Mouse (Mus musculus) liver, embryonic 13.5 days (tissue): ENCODE measurements at regions not wholly inside any gene's neighbourhood (a gene's known extent, or its start where the extent isn't known, plus 50 kb on each side); places are given as distances from the start of the nearest gene placed in this dataset.
A peak's percentile ranks its signal among the peaks of the same experiment; 100 is the strongest.

ENCODE experiments used
- ATAC-seq: fragments of 200-750 bp; cut with Nextera tagmentation; 2 replicates; pipeline ENCODE4 v1.8.0; 2017; ENCODE audit warnings: low read depth, mild to moderate bottlenecking, moderate number of reproducible peaks, moderate library complexity
- DNase-seq: peaks from one replicate; pipeline ENCODE4 v3.0.0; 2022
- H3K27ac ChIP-seq: fragments of 300-500 bp; sonication (generic); 2 replicates; pipeline ENCODE4 v1.5.1; 2015; ENCODE audit warnings: moderate library complexity, mild to moderate bottlenecking, inconsistent platforms
- H3K27me3 ChIP-seq: fragments of 300-500 bp; sonication (generic); 2 replicates; pipeline ENCODE4 v1.6.1; 2015; ENCODE audit warnings: mild to moderate bottlenecking, inconsistent platforms
- H3K36me3 ChIP-seq: fragments of 300-500 bp; sonication (generic); 2 replicates; pipeline ENCODE4 v1.6.1; 2015; ENCODE audit warnings: mild to moderate bottlenecking, inconsistent platforms
- H3K4me1 ChIP-seq: fragments of 300-500 bp; sonication (generic); replicated peaks from 2 replicates; pipeline ENCODE4 v1.6.1; 2015; ENCODE audit warnings: inconsistent platforms
- H3K4me2 ChIP-seq: fragments of 300-500 bp; sonication (generic); 2 replicates; pipeline ENCODE4 v1.6.1; 2015; ENCODE audit warnings: inconsistent platforms, mild to moderate bottlenecking, moderate library complexity
- H3K4me3 ChIP-seq: fragments of 300-500 bp; sonication (generic); replicated peaks from 2 replicates; pipeline ENCODE4 v1.5.1; 2015; ENCODE audit warnings: mild to moderate bottlenecking, inconsistent platforms
- H3K9ac ChIP-seq: fragments of 300-500 bp; sonication (generic); 2 replicates; pipeline ENCODE4 v1.6.1; 2015; ENCODE audit warnings: mild to moderate bottlenecking, inconsistent platforms
- H3K9me3 ChIP-seq: fragments of 300-500 bp; sonication (generic); replicated peaks from 2 replicates; pipeline ENCODE4 v1.6.1; 2016; ENCODE audit warnings: inconsistent platforms
- WGBS: fragments of 180-500 bp; shearing (Covaris S2); methylation state at CpG from one replicate; pipeline ENCODE4 v1.1.7; 2015; ENCODE audit not compliant: insufficient replicate concordance; 5-methylcytosine and 5-hydroxymethylcytosine counted together

GRCm38 (mm10) chr13:46173103-46173502 is 100.4 kb upstream of the Stmnd1 start:
- H3K27ac ChIP-seq = no peak overlapping the region
- H3K4me3 ChIP-seq = no peak overlapping the region
- H3K4me1 ChIP-seq = no peaks in the 10 kb centered on the region
- no peaks in the 10 kb centered on the region for H3K27me3 ChIP-seq
- H3K36me3 ChIP-seq = no peaks in the 10 kb centered on the region
- no peaks in the 10 kb centered on the region for H3K9me3 ChIP-seq
- H3K9ac ChIP-seq = no peak overlapping the region
- H3K4me2 ChIP-seq = no peak overlapping the region
- WGBS = 63% methylated on average over 8 of the region's 8 CpGs
- ATAC-seq (no peak), DNase-seq (no peak)

DNA sequence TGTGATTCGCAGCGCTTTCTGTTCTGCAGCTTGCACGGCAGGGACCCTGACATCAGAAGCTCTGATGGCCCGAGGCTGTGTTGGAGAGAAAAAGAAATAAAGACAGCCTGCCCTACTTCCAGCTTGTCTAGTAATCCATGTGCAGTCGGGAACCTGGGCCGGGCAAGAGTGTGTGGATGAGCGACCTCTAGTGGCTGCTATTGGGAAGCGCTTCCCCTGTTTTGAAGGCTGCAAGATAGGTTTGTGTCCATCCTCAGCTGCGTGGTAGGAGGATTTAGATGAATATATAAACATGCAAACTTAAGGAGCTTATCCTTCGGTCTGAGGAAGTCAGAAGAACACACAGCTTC is 111.5 kb upstream of the Stmnd1 start:
- Histone ChIP-seq H3K4me1 (no peaks in the 10 kb centered on the region), H3K9me3 (no peaks in the 10 kb centered on the region), H3K27ac (no peak overlapping the region), H3K4me3 (no peak overlapping the region), H3K9ac (no peak overlapping the region), H3K27me3 (no peaks in the 10 kb centered on the region), H3K4me2 (0 out of 2 replicates have a peak overlapping the region, but pooled peaks have one; percentile 19), H3K36me3 (no peaks in the 10 kb centered on the region)
- ATAC-seq (no peak), DNase-seq (peak; percentile 13)
- WGBS = 4% methylated on average over 10 of the region's 10 CpGs

DNA sequence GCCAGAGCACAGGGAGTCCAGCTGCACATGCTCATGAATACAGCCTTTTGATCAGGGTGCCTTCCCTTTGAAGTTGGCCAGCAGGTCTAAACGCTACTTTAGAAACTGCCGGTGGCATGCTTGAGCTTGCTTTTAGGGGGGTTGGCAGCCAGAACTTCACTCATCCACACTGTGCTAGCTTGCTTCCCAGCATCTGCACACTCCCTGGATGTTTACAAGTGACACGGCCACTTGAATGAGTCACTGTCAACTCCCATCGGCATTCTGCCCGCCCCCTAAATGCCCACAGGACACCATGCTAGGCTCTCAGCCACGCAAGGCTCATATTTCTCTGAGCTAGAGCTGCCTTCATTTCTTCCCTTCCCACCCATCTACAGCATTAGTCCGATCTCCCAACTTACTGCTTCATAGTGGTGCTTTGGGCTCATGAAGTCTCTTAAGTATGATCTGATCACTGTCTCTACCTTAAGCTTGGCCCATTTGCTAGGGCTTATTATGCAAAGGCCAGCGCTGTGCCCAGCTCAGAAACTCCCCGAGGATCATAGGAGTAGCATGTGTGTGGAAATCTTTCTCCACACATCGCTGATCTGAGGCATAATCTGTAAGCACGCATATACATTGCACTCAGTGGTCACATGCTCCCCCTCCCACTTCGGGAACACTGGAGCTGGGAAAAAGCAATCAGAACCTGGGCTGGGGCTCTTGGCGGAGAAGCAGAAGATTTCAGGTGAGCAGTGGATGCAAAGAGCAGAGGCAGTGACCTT is 112.1 kb upstream of the Stmnd1 start:
- H3K9me3 ChIP-seq = no peaks in the 10 kb centered on the region
- no peak overlapping the region for H3K9ac ChIP-seq
- 51% methylated on average over 13 of the region's 13 CpGs for WGBS
- no peak overlapping the region for H3K27ac ChIP-seq
- 0 out of 2 replicates have a peak overlapping the region, but pooled peaks have one; percentile 19 for H3K4me2 ChIP-seq
- no peak for ATAC-seq
- H3K36me3 ChIP-seq = no peaks in the 10 kb centered on the region
- H3K4me1 ChIP-seq = no peaks in the 10 kb centered on the region
- H3K4me3 ChIP-seq = no peak overlapping the region
- no peak for DNase-seq
- no peaks in the 10 kb centered on the region for H3K27me3 ChIP-seq

GRCm38 (mm10) chr13:46159354-46159753 is 114.2 kb upstream of the Stmnd1 start:
- WGBS = 81% methylated on average over 14 of the region's 14 CpGs
- Histone ChIP-seq H3K36me3 (no peaks in the 10 kb centered on the region), H3K4me3 (no peak overlapping the region), H3K27ac (no peak overlapping the region), H3K4me1 (no peaks in the 10 kb centered on the region), H3K9ac (no peak overlapping the region), H3K4me2 (no peak overlapping the region), H3K27me3 (no peaks in the 10 kb centered on the region), H3K9me3 (no peaks in the 10 kb centered on the region)
- DNase-seq (no peak), ATAC-seq (no peak)

DNA sequence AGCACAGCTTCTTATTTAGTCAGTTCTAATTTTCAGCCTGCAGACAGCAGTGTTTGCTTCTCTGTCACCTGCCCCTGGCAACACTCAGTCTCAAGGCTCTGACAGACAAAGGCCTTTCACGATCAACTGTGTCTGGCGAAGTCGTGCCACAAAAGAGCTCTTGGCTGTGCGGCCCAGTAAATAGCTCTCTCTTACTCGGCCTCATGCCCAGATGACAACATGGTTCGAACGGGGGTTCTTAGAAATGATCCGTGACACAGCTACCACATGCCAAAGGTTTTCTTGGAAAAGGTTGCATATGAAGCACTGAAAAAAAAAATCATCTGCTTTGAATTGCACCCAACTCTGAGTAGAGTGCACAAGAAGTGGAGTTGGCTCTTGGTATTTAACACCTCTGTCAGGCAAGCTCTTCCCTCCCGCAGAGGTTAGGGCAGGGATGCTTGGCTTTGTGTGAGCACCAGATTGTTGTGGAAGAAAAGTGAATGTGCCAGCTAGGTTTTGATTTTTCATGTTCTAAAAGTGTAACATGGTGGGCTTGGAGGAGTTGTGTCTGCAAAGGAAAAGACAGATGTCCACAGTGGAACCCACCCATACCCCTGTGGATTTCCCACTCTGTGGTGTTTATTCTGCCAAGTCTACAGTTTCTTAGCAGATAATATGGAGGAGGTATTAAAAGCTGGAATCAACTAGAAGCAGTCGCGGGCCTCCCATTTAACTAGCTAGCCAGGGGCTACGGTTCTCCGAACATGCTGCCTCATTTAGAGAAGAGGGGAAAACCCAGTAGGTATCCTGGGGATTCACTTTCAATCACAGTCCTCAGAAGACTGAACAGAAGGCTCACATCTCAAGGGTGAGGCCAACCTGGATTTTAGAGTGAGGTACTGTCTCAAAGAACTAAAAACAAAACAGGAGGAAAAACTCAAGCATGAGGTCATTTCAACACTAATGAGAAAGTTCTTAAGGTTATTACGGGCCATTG is 120.0 kb upstream of the Stmnd1 start:
- Histone ChIP-seq H3K9ac (no peak overlapping the region), H3K4me3 (no peak overlapping the region), H3K27me3 (no peaks in the 10 kb centered on the region), H3K4me2 (no peak overlapping the region), H3K4me1 (no peaks in the 10 kb centered on the region), H3K9me3 (no peaks in the 10 kb centered on the region), H3K36me3 (no peaks in the 10 kb centered on the region), H3K27ac (no peak overlapping the region)
- ATAC-seq (no peak), DNase-seq (no peak)
- 75% methylated on average over 14 of the region's 14 CpGs for WGBS

- no peak overlapping the region for H3K9ac ChIP-seq
- H3K9me3 ChIP-seq = no peaks in the 10 kb centered on the region
- no peaks in the 10 kb centered on the region for H3K4me1 ChIP-seq
- H3K27me3 ChIP-seq = no peaks in the 10 kb centered on the region
- ATAC-seq (no peak), DNase-seq (no peak)
- no peaks in the 10 kb centered on the region for H3K36me3 ChIP-seq
- H3K4me3 ChIP-seq = no peak overlapping the region
- no peak overlapping the region for H3K4me2 ChIP-seq
- no peak overlapping the region for H3K27ac ChIP-seq
- WGBS = 68% methylated on average over 3 of the region's 3 CpGs
Measured at GRCm38 (mm10) chr13:46140006-46140405, 133.5 kb upstream of the Stmnd1 start.

DNA sequence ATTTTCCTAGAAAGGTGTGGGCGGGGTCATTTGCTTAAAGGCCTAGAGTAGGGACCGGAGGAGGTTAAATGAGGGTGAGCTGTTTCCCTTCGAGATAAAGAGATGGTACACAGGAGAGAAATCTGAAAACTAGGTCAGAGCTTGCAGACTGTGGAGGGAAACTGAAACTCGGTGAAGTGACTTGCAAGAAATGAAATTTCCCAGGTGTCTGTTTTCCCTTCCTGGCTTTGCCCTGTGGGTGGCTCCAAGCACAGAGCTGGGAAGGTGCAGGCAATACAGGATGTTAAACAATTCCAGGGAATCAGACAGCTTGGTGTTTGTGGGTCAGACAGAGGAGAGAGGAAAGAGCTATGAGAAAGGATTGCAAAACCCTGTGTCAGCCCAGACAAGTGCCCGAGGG is 134.3 kb upstream of the Stmnd1 start:
- DNase-seq (no peak), ATAC-seq (no peak)
- Histone ChIP-seq H3K4me2 (no peak overlapping the region), H3K27me3 (no peaks in the 10 kb centered on the region), H3K27ac (no peak overlapping the region), H3K36me3 (no peaks in the 10 kb centered on the region), H3K9ac (no peak overlapping the region), H3K9me3 (no peaks in the 10 kb centered on the region), H3K4me1 (no peaks in the 10 kb centered on the region), H3K4me3 (no peak overlapping the region)
- 47% methylated on average over 5 of the region's 5 CpGs for WGBS

- no peak for ATAC-seq
- no peaks in the 10 kb centered on the region for H3K36me3 ChIP-seq
- H3K4me3 ChIP-seq = no peak overlapping the region
- H3K9me3 ChIP-seq = no peaks in the 10 kb centered on the region
- H3K9ac ChIP-seq = no peak overlapping the region
- no peaks in the 10 kb centered on the region for H3K4me1 ChIP-seq
- H3K27ac ChIP-seq = no peak overlapping the region
- no peak for DNase-seq
- WGBS = 70% methylated on average over 8 of the region's 8 CpGs
- H3K4me2 ChIP-seq = no peak overlapping the region
- H3K27me3 ChIP-seq = no peaks in the 10 kb centered on the region
Measured at GRCm38 (mm10) chr13:46135411-46135810, 138.1 kb upstream of the Stmnd1 start.

DNA sequence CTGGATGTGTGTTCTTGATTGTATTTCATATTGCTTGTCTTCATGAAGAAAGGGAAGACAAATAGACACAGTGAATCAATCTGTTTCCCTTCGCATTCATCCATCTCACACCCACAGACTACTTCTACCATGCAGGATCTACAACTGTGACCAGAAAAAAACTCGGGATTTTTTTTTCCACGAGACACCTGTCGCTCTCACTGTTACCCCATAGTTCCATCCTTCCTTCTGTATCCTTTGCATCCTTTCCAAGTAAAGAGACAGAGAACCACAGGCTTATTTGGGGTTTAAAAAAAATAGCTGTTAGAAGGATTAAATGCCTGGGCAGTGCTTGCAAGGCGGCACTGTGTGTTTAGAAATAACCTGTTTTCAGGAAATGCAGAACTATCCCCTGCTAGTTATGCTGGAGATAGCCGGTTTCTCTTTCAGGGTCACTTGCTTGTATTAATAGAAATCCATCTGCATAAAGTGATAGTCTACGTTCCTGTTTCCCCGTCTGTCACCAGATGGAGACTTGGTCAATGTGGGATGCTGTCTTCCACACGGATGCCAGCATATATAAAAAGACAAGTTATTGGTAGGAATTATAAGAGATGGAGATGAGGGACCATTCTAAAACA is 144.2 kb upstream of the Stmnd1 start:
- H3K27ac ChIP-seq = no peak overlapping the region
- ATAC-seq (no peak), DNase-seq (no peak)
- no peak overlapping the region for H3K4me3 ChIP-seq
- no peaks in the 10 kb centered on the region for H3K4me1 ChIP-seq
- H3K9ac ChIP-seq = no peak overlapping the region
- 67% methylated on average over 9 of the region's 9 CpGs for WGBS
- no peaks in the 10 kb centered on the region for H3K36me3 ChIP-seq
- H3K9me3 ChIP-seq = no peaks in the 10 kb centered on the region
- H3K4me2 ChIP-seq = no peak overlapping the region
- no peaks in the 10 kb centered on the region for H3K27me3 ChIP-seq

- no peaks in the 10 kb centered on the region for H3K4me1 ChIP-seq
- H3K36me3 ChIP-seq = no peaks in the 10 kb centered on the region
- no peak overlapping the region for H3K27ac ChIP-seq
- no peak overlapping the region for H3K4me2 ChIP-seq
- H3K4me3 ChIP-seq = no peak overlapping the region
- ATAC-seq = no peak
- H3K9me3 ChIP-seq = no peaks in the 10 kb centered on the region
- DNase-seq = no peak
- H3K27me3 ChIP-seq = no peaks in the 10 kb centered on the region
- no peak overlapping the region for H3K9ac ChIP-seq
- WGBS = 57% methylated on average over 3 of the region's 3 CpGs
Measured at GRCm38 (mm10) chr13:46123446-46123845, 150.1 kb upstream of the Stmnd1 start.

- H3K4me3 ChIP-seq = no peak overlapping the region
- no peak overlapping the region for H3K27ac ChIP-seq
- H3K4me1 ChIP-seq = no peaks in the 10 kb centered on the region
- no peak overlapping the region for H3K4me2 ChIP-seq
- DNase-seq (no peak), ATAC-seq (no peak)
- H3K27me3 ChIP-seq = no peaks in the 10 kb centered on the region
- no peak overlapping the region for H3K9ac ChIP-seq
- H3K9me3 ChIP-seq = no peaks in the 10 kb centered on the region
- no peaks in the 10 kb centered on the region for H3K36me3 ChIP-seq
- WGBS = 65% methylated on average over 4 of the region's 4 CpGs
Measured at GRCm38 (mm10) chr13:46116576-46116975, 151.8 kb upstream of the Atxn1 start.
